ENCODE assay signal across 9 mouse cellular contexts in the genomic region with DNA sequence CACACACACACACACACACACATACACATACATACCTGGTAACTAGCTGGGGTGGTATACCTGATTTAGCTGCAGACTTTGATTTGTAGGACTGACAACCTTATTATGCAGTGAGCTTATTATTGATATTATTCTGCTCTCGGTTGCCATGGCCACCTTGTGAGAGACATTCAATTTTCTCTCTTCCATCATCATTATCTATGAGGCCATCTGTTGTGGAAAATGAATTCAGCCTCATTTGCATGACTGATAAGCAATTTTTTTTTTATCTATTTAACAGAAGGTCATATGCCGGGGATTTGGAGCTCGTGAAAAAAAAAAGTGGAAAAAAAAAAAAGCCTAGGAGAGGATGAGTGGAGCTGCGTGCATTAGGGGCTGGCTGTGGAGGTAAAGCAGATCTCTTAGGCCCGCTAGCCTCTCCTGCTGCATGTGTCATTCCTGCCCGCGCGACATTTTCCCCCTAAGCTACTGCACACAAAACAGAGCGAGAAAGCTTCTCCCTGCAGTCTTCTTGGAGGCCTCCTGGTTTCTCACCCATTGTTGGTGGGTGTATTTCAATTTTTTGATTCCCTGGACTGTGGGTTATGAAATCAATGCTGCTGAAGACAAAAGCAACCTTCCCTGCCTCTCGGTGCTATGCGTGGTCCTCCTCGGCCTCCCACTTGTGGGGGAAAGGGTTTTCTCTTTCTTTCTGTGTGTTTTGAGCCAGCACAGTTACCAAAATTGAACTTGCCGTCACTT. TPM values are rescaled to one million over a fixed set of nuclear protein-coding genes. Genes with fewer than 3 reads are reported as not detected.
DNase-seq lines count a peak whose midpoint lies in the region; ATAC-seq and TF ChIP-seq lines count a peak whose summit lies in the region.
"Had no signal": no experiment of that assay in that cellular context is flagged by ENCODE, and none has a peak within 500 bp of the region (broad histone marks: within the 10 kb centered on the region; RNA-seq: fewer than 3 reads in every experiment).

Gene Myt1l (plus strand): TSS at position 354 of the 741 bp plus-strand sequence.

- H3K4me1 ChIP-seq in testis, adult 2 months (ENCODE audit: control insufficient read depth, insufficient read depth, low read length) = peaks cover 13% of the 10 kb centered on the region
- peaks cover 23% of the 10 kb centered on the region for H3K4me1 ChIP-seq in forebrain, embryonic 13.5 days
- H3K4me1 ChIP-seq in neural tube, embryonic 15.5 days = peaks cover 19% of the 10 kb centered on the region; the same call in 1 of the 2 replicates
- H3K4me1 ChIP-seq: lung, embryonic 15.5 days had no signal

- WGBS in forebrain, embryonic 13.5 days = 1% methylated on average over 13 of the region's 13 CpGs
- 15% methylated on average over 13 of the region's 13 CpGs for WGBS in neural tube, embryonic 15.5 days

- no peak for TF ChIP-seq POLR2A in testis, adult 2 months (IDR thresholded peaks at IDR 0.05; ENCODE audit: control insufficient read depth, low read depth, low read length)

- H3K9me3 ChIP-seq in forebrain, embryonic 13.5 days (replicated peaks) = no peaks in the 10 kb centered on the region
- no peaks in the 10 kb centered on the region for H3K9me3 ChIP-seq in neural tube, embryonic 15.5 days (replicated peaks)
- H3K9me3 ChIP-seq: lung, embryonic 15.5 days had no signal

- intact Hi-C loops in left cerebral cortex, adult 2 months (cut with DNase I) = loop anchor here (2.0 to 10.0 kb wide), 6 partner anchors 161 to 939 kb away; no protein-coding TSS in a partner anchor

- H3K27ac ChIP-seq in testis, adult 2 months (ENCODE audit: control insufficient read depth, insufficient read depth, low read depth, low read length) = no peak within 1 kb of the TSS
- peak within 1 kb of the TSS; percentile 99 for H3K27ac ChIP-seq in forebrain, embryonic 13.5 days
- H3K27ac ChIP-seq in left cerebral cortex, adult 2 months = peak within 1 kb of the TSS; percentile 97
- peak within 1 kb of the TSS; percentile 96 for H3K27ac ChIP-seq in neural tube, embryonic 15.5 days (replicated peaks)
- H3K27ac ChIP-seq: lung, embryonic 15.5 days had no signal

- no peaks in the 10 kb centered on the region for H3K36me3 ChIP-seq in testis, adult 2 months (ENCODE audit: control insufficient read depth, insufficient read depth, low read length)
- H3K36me3 ChIP-seq in forebrain, embryonic 13.5 days (ENCODE audit: poor library complexity, severe bottlenecking) = no peaks in the 10 kb centered on the region
- no peaks in the 10 kb centered on the region for H3K36me3 ChIP-seq in neural tube, embryonic 15.5 days
- H3K36me3 ChIP-seq: lung, embryonic 15.5 days had no signal

- ATAC-seq in forebrain, embryonic 13.5 days = peak; percentile 54
- peak; percentile 19; the same call in 1 of the 2 replicates for ATAC-seq in neural tube, embryonic 15.5 days (ENCODE audit: low FRiP score)

- DNase-seq in testis, postnatal 10 days (ENCODE audit: low spot score) = no peak
- peak; percentile 46 to 50 for DNase-seq in left cerebral cortex, adult 2 months (ENCODE audit: extremely low spot score in 1 of 2, low spot score in 2 of 2)
- DNase-seq in thymus, postnatal 14 days = no peak
- DNase-seq in spleen, adult 18-20 months = no peak
- no peak for DNase-seq in urinary bladder, postnatal 10 days (ENCODE audit: low spot score)

- H3K4me2 ChIP-seq in forebrain, embryonic 13.5 days = peak within 1 kb of the TSS; percentile 66
- H3K4me2 ChIP-seq in neural tube, embryonic 15.5 days = peak within 1 kb of the TSS; percentile 59
- H3K4me2 ChIP-seq: lung, embryonic 15.5 days had no signal

- TF ChIP-seq CTCF in testis, adult 2 months (IDR thresholded peaks at IDR 0.05; ENCODE audit: control insufficient read depth, insufficient read depth, insufficient replicate concordance, low read depth, low read length) = no peak
- TF ChIP-seq CTCF in left cerebral cortex, adult 2 months (IDR thresholded peaks at IDR 0.05) = no peak

- H3K27me3 ChIP-seq in testis, adult 2 months (ENCODE audit: control insufficient read depth, insufficient read depth, low read length) = no peaks in the 10 kb centered on the region
- H3K27me3 ChIP-seq in forebrain, embryonic 13.5 days = peaks cover 16% of the 10 kb centered on the region
- no peaks in the 10 kb centered on the region for H3K27me3 ChIP-seq in neural tube, embryonic 15.5 days (replicated peaks)

- peak within 1 kb of the TSS; percentile 81 for H3K9ac ChIP-seq in forebrain, embryonic 13.5 days
- H3K9ac ChIP-seq in neural tube, embryonic 15.5 days (replicated peaks) = peak within 1 kb of the TSS; percentile 68
- H3K9ac ChIP-seq: lung, embryonic 15.5 days had no signal

- peak within 1 kb of the TSS; percentile 62 for H3K4me3 ChIP-seq in testis, adult 2 months (ENCODE audit: control insufficient read depth, low read depth, low read length)
- H3K4me3 ChIP-seq in forebrain, embryonic 13.5 days = peak within 1 kb of the TSS; percentile 46
- H3K4me3 ChIP-seq in left cerebral cortex, adult 2 months = peak within 1 kb of the TSS; percentile 55
- peak within 1 kb of the TSS; percentile 42 for H3K4me3 ChIP-seq in neural tube, embryonic 15.5 days (replicated peaks)
- H3K4me3 ChIP-seq: lung, embryonic 15.5 days had no signal

RNA-seq across cellular contexts. Expression of gene Myt1l, which starts in this region (rescaled TPM):
- polyA plus RNA-seq in testis, adult 2 months (2012; rRNA removed) = 5.6 and 6.0 TPM in 2 replicates
- 116 and 131 TPM in 2 replicates for polyA plus RNA-seq in forebrain, embryonic 13.5 days (2015; fragmentation: Nextera tagmentation; extraction: Ambion mirVana)
- 100 to 1,000 TPM; 210 to 254 TPM for total RNA-seq in left cerebral cortex, adult 2 months (2021)
- polyA plus RNA-seq in neural tube, embryonic 15.5 days (2015; fragmentation: Nextera tagmentation; extraction: Ambion mirVana) = 178 and 228 TPM in 2 replicates

Comparison
In these comparisons a context has a peak if more than half of its experiments do, and no peak if none do; other contexts are left out.
1. RNA of gene Myt1l (polyA plus RNA-seq): 178 to 228 TPM in neural tube, embryonic 15.5 days and 116 to 131 TPM in forebrain, embryonic 13.5 days; 5.6 to 6.0 TPM in testis, adult 2 months; every median in the first group is over 10 times any median in the second.
2. DNase-seq: peak in left cerebral cortex, adult 2 months (2 of 2); none in testis, postnatal 10 days (single experiment), thymus, postnatal 14 days (single experiment), spleen, adult 18-20 months (0 of 2) and urinary bladder, postnatal 10 days (single experiment).
3. Peak in every context shown above with its lines, with median percentiles within 50 percentile points of each other: H3K4me3 ChIP-seq.